Mouse (Mus musculus): ENCODE measurements around the gene Ints14.

- TF ChIP-seq E2F4 (IDR thresholded peaks at IDR 0.05; ENCODE audit: insufficient replicate concordance, low read depth, low read length), result no peak
- no peak for TF ChIP-seq NRF1 (IDR thresholded peaks at IDR 0.05; ENCODE audit: low read depth, low read length)
- no peak for TF ChIP-seq POLR2A (IDR thresholded peaks at IDR 0.05; ENCODE audit: low read depth, low read length)
- TF ChIP-seq CTCF (conservative IDR thresholded peaks at IDR 0.05 in 1 of 2, IDR thresholded peaks at IDR 0.05 in 1 of 2; ENCODE audit: low read depth in 2 of 2, low read length in 2 of 2), result no peak
Measured at GRCm38 (mm10) chr9:64925771-64926170, 34.9 kb upstream of the Ints14 start.

Measured in CH12.LX (cell line).